ENCODE assay signal across 31 mouse cellular contexts in the genomic region with DNA sequence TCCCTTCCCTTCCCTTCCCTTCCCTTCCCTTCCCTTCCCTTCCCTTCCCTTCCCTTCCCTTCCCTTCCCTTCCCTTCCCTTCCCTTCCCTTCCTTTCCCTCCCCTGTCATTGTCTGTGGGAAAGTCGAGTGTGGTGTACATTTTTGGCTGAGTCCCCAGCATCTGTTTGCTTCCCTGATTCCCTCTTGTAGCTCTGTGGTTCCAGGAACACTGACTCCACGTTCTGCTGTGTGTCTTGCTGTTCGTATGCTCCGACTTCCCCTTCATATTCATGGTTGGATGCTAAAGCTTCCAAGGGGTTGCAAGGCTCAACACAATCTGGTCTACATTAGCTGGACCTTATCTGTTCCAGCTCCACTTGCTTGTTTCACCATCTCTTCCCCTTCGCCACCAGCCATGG.
DNase-seq lines count a peak whose midpoint lies in the region; ATAC-seq and TF ChIP-seq lines count a peak whose summit lies in the region.
"Had no signal": no experiment of that assay in that cellular context is flagged by ENCODE, and none has a peak within 500 bp of the region (broad histone marks: within the 10 kb centered on the region; RNA-seq: fewer than 3 reads in every experiment).

No protein-coding gene starts in this region.

- TF ChIP-seq CTCF in lung, embryonic 14.5 days (IDR thresholded peaks at IDR 0.05; ENCODE audit: low read depth), result no peak

- peak; percentile 56 for DNase-seq in heart, adult 11 months
- no peak for DNase-seq in heart, adult 18-20 months
- peak; percentile 33 for DNase-seq in lung, embryonic 14.5 days
- no peak for DNase-seq in lung, postnatal 10 days
- DNase-seq in adipocyte (ENCODE audit: low spot score), result peak; percentile 21
- no peak for DNase-seq in left cerebral cortex, adult 9 months (ENCODE audit: low spot score in 2 of 2)
- no peak for DNase-seq in layer of hippocampus, postnatal 14 days (ENCODE audit: low spot score in 2 of 2)
- DNase-seq: adrenal gland, adult 8-10 months; cerebellum, adult 2 months; cerebellum, postnatal 25 days; forebrain, postnatal 0 days; gastrocnemius, postnatal 10 days; heart, postnatal 36 days; kidney, adult 2 months; kidney, postnatal 36 days; layer of hippocampus, postnatal 36 days; liver, embryonic 13.5 days; lung, adult 18-20 months; lung, postnatal 14 days; right cerebral cortex, postnatal 4 days; thymus, adult 18-20 months; thymus, postnatal 25 days had no signal

- H3K27me3 ChIP-seq in lung, embryonic 14.5 days (ENCODE audit: insufficient read depth, low read length), result no peaks in the 10 kb centered on the region
- H3K27me3 ChIP-seq: embryonic facial prominence, embryonic 12.5 days; forebrain, embryonic 12.5 days; hindbrain, embryonic 12.5 days; intestine, embryonic 15.5 days; limb, embryonic 12.5 days; liver, embryonic 13.5 days; neural tube, embryonic 13.5 days had no signal

- H3K4me1 ChIP-seq in lung, embryonic 14.5 days (ENCODE audit: insufficient read depth), result peaks cover 4% of the 10 kb centered on the region; the same call in 1 of the 2 replicates
- H3K4me1 ChIP-seq: forebrain, embryonic 12.5 days; hindbrain, embryonic 12.5 days; intestine, embryonic 15.5 days; liver, embryonic 13.5 days; neural tube, embryonic 13.5 days had no signal

- WGBS in lung, embryonic 14.5 days, result 56% methylated on average over 5 of the region's 5 CpGs

- H3K36me3 ChIP-seq in lung, embryonic 14.5 days (ENCODE audit: insufficient read depth), result no peaks in the 10 kb centered on the region
- H3K36me3 ChIP-seq: embryonic facial prominence, embryonic 12.5 days; forebrain, embryonic 12.5 days; hindbrain, embryonic 12.5 days; intestine, embryonic 15.5 days; limb, embryonic 12.5 days; liver, embryonic 13.5 days; neural tube, embryonic 13.5 days had no signal

- ATAC-seq in lung, embryonic 14.5 days (ENCODE audit: insufficient read depth), result no peak
- ATAC-seq: forebrain, postnatal 0 days; hindbrain, postnatal 0 days; intestine, embryonic 15.5 days had no signal

- H3K27ac ChIP-seq in lung, embryonic 14.5 days (ENCODE audit: low read depth), result no peak overlapping the region
- H3K27ac ChIP-seq: embryonic facial prominence, embryonic 12.5 days; forebrain, embryonic 12.5 days; hindbrain, embryonic 12.5 days; hindbrain, postnatal 0 days; intestine, embryonic 15.5 days; limb, embryonic 12.5 days; liver, embryonic 13.5 days; neural tube, embryonic 13.5 days; stomach, postnatal 0 days had no signal

- H3K9me3 ChIP-seq in lung, embryonic 14.5 days (ENCODE audit: low read depth, low read length), result no peaks in the 10 kb centered on the region
- H3K9me3 ChIP-seq: embryonic facial prominence, embryonic 12.5 days; forebrain, embryonic 12.5 days; hindbrain, embryonic 12.5 days; intestine, embryonic 15.5 days; limb, embryonic 12.5 days; liver, embryonic 13.5 days; neural tube, embryonic 13.5 days had no signal

- no peak overlapping the region for H3K4me2 ChIP-seq in lung, embryonic 14.5 days
- H3K4me2 ChIP-seq: embryonic facial prominence, embryonic 12.5 days; forebrain, embryonic 12.5 days; heart, embryonic 11.5 days; hindbrain, embryonic 12.5 days; intestine, embryonic 15.5 days; limb, embryonic 12.5 days; liver, embryonic 13.5 days; neural tube, embryonic 13.5 days had no signal

- no peak overlapping the region for H3K9ac ChIP-seq in lung, embryonic 14.5 days
- H3K9ac ChIP-seq: embryonic facial prominence, embryonic 12.5 days; forebrain, embryonic 12.5 days; forebrain, postnatal 0 days; hindbrain, embryonic 12.5 days; intestine, embryonic 15.5 days; limb, embryonic 12.5 days; liver, embryonic 13.5 days; neural tube, embryonic 13.5 days had no signal

- H3K4me3 ChIP-seq in lung, embryonic 14.5 days (ENCODE audit: low read depth, low read length), result no peak overlapping the region
- H3K4me3 ChIP-seq: embryonic facial prominence, embryonic 12.5 days; forebrain, embryonic 12.5 days; hindbrain, embryonic 12.5 days; intestine, embryonic 15.5 days; limb, embryonic 12.5 days; liver, embryonic 13.5 days; neural tube, embryonic 13.5 days had no signal

Comparison
In these comparisons a context has a peak if more than half of its experiments do, and no peak if none do; other contexts are left out.
1. DNase-seq: peak in heart, adult 11 months (single experiment), lung, embryonic 14.5 days (single experiment) and adipocyte (single experiment); none in heart, adult 18-20 months (0 of 2), lung, postnatal 10 days (single experiment), left cerebral cortex, adult 9 months (0 of 2) and layer of hippocampus, postnatal 14 days (0 of 2).